Mouse (Mus musculus): ENCODE data around the gene Btc.
A peak's percentile ranks its signal among the peaks of the same experiment; 100 is the strongest.

Gene Btc

DNA sequence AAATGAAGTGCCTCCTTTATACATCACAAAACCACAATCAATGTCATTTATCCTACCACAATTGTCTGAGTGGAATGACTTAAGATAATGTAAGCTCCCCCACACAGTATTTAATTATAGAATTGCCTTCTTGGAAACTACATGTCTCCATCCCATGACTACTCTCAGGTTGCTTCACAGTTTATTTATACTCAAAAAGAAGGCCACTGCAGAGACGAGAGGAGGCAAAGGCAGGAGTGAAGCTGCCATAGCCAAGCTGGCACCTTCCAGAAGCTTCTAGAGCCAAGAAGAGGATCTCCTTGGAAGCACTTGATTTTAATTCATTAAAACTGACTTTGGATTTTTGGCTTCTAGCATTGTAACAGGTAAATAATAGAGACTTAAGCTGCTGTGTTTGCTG is 81.0 kb downstream of the Btc start:
- no peak for DNase-seq (ENCODE audit: low read depth, low spot score)

DNA sequence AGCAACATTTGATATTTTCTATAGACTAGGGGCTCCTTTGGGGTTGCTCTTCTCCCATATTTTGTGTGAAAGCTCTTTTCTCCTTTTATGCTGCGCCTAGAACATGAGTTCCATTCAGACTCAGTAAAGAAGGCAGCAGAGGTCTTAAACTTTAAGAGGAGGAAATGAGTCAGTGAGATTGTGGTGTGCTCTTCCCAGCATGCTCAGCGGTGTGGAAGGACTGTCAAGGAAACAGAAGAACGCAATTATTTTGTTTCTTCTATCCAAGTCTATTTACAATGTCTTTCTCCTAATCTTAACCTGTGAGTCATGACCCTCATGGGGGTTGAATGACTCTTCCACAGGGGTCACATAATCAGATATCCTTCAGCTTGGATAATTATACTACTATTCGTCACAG is 82.4 kb downstream of the Btc start:
- DNase-seq (ENCODE audit: low read depth, low spot score), result no peak

DNA sequence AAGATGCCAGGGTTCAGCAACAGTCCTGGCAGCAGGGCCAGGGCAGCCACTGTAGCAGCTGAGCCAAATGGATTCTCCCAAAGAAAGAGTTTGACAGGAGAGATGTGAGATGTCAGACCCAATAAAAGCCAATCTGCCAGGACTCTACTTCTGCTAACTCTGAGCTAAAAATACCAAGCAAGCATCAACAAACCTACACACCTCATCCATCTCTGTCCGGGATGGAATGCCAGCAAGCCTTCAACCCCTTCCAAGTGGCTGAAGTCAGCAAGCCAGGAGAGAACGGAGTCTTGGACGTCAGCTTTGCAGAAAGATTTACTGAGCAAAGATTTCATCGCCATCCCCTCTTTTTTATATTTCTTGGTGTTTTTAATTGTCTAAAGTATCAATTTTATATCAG is 88.8 kb downstream of the Btc start:
- DNase-seq (ENCODE audit: low read depth, low spot score), result no peak

- DNase-seq (ENCODE audit: low read depth, low spot score), result no peak
Observed at GRCm38 (mm10) chr5:91311767-91312166, 91.0 kb downstream of the Btc start.

- DNase-seq (ENCODE audit: low read depth, low spot score), result no peak
Observed at GRCm38 (mm10) chr5:91308576-91308975, 94.2 kb downstream of the Btc start.

- DNase-seq (ENCODE audit: low read depth, low spot score), result peak; percentile 40
Observed at GRCm38 (mm10) chr5:91307907-91308306, 94.9 kb downstream of the Btc start.

Measured in retina, adult 2 months (tissue).